Mouse (Mus musculus): Measurements from ENCODE around the gene Calcr.
"Not testable (repeated sequence)": the region's sequence is repeated elsewhere in the genome, so short reads cannot be mapped to it uniquely, and the experiment has no call there.

Calcr gene

DNA sequence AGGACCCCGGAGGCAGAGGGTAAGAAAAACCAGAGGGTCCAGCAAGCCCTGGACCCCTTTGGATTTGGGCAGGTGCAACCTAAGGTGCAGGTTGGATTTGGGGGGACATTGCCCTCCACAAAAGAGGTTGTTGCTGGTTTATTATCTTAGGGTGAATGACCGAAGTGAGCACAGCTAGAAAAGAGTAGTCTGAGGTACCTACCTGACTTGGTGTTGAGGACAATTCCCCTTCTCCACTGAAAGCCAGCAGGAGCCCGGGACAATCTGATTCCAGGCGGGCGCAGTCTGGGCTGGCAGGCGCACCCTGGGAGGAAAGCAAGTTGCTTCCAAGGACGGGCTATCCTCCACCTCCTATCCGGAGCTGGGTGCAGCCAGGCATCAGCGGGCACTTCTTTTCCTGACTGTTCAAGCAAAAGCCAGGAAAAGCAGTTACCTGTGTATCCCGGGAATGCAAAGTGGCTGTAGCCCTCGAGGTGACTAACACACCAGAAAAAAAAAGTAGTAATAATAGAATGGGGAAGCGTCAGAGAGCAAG lies at the start of gene Calcr:
TSS of gene Calcr (minus strand) at position 485 of the 535 bp plus-strand sequence.
- DNase-seq (ENCODE audit: low read depth): no peak

GRCm38 (mm10) chr6:3767485-3767884 lies 3.0 kb upstream of the Calcr start:
- DNase-seq (ENCODE audit: low read depth): no peak

GRCm38 (mm10) chr6:3763171-3763967 lies 1.1 kb downstream of the Calcr start:
- no peak for DNase-seq (ENCODE audit: low read depth)

DNA sequence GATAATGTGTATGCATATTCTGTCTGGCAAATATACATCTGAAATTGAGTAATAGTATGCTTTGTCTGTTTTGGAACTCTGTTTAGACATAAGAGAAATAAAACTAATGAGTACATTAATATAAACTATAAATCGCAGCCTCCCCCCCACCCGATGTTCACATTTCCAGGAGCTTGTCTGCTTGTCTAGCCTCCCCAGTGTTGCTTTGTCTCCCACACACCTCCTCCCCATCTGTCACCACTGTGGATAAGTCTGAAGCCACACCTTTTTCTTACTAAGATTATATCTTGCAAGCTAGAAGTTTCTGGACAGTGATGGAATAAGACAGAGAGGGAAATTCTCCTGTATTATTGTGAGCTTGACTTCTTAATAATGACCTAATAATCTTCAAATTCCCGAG lies 12.9 kb downstream of the Calcr start:
- no peak for DNase-seq (ENCODE audit: low read depth)

- DNase-seq (ENCODE audit: low read depth): no peak
Observed at GRCm38 (mm10) chr6:3749624-3750023, 14.9 kb downstream of the Calcr start.

- no peak for DNase-seq (ENCODE audit: low read depth)
Observed at GRCm38 (mm10) chr6:3745546-3745945, 19.0 kb downstream of the Calcr start.

GRCm38 (mm10) chr6:3741996-3742713 lies 22.4 kb downstream of the Calcr start:
- DNase-seq (ENCODE audit: low read depth): no peak

DNA sequence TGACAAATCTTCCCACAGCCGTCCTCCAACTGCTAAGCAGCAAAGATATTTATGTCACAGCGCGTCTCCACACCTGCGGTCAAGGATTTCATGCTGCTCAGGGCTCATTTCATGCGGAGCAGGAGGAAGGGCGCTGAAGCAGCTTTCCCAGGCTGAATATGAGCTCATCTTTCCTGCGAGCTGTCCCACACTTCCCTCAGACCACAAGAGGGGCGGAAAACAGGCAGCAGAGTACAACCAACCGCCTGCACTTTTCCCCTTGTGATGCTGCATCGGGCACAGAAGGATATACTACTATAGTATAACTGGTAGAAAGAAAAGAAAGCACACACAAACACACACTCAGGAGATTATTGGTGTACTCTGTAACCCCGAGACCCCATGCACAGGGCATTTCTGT lies 23.2 kb downstream of the Calcr start:
- no peak for DNase-seq (ENCODE audit: low read depth)

GRCm38 (mm10) chr6:3730246-3730867 lies 34.2 kb downstream of the Calcr start:
- DNase-seq (ENCODE audit: low read depth): no peak

DNA sequence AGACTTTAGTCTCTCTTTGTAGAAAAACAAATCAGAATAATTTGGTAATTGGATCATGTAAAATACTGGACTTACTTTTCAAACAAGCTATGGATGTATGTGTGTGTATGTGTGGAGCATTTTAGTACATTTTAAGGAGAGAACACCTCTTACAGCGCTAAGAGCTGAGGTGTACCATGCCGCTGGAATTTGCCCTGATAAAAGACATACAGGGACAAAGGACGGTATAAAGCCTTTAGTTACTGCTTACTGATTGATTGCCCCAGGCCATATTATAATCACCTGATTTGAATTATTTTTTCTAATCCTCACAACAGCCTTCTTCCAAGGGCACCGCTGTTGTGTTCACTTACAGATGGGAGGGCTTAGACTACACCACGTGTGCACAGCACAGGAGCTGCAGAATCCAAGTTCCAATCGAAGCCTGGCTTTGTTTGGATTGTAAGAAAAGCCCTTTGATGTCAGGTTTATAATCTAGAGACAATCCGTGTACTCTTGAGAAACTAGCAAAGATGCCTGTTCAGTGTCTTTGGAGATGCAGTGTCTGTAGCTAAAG lies 76.3 kb downstream of the Calcr start:
- no peak for DNase-seq (ENCODE audit: low read depth)

DNA sequence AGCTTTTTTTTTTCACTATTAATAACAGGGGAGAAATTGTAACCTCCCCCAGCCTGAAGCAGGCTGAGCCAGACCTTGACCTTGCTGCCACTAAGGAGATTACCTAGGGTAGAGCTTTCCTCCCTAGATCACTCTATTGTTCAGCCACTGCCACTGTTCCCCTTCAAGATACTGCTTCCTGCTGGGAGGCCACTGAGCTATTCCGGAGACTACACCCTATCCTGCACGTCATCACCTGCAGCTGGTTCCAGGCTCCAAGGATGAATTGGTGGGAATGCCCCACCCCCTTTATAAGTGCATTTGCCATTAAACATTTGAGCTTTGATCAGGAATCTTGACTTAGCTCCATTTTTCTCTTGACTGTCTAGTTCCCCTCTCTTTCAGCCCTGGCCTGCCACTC lies 86.2 kb downstream of the Calcr start:
- not testable (repeated sequence) for DNase-seq (ENCODE audit: low read depth)

- no peak for DNase-seq (ENCODE audit: low read depth)
Observed at GRCm38 (mm10) chr6:3677806-3678205, 86.7 kb downstream of the Calcr start.

DNA sequence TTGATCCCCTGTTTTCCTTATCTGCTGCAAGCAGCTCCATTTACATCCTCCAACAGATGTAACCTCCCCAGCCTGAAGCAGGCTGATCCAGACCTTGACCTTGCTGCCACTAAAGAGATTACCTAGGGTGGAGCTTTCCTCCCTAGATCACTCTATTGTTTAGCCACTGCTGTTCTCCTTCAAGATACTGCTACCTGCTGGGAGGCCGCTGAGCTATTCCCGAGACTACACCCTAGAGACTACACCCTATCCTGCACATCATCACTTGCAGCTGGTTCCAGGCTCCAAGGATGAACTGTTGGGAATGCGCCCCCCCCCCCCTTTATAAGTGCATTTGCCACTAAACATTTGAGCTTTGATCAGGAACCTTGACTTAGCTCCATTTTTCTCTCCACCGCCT lies 92.6 kb downstream of the Calcr start:
- DNase-seq (ENCODE audit: low read depth): not testable (repeated sequence)

DNA sequence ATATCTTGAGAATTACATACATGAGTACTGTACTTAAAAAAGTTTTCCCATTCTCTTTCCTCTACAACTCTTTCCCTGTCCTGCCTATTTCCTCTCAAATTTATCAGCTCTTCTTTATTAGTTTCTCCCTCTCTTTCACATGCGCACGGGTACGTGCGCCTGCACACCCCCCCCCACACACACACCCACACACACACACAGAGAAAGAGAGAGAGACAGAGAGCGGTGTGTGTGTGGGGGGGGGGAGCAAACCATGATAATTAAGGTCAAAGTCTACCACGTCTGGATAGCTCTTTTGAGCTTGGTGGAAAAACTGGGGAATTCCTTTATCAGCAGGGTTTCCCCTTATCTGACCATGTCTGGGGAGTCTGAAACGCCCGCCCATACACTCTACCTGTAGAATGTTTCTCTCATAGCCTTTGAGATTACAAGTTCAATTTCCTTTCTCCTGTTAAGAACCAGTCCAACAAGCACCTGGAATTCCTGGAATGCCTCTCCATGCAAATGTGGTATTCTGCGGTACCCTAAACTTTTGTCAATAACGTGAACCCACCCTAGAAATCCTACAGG lies 100.3 kb downstream of the Calcr start:
- DNase-seq (ENCODE audit: low read depth): no peak

- DNase-seq (ENCODE audit: low read depth): no peak
Observed at GRCm38 (mm10) chr6:3658405-3658804, 106.1 kb downstream of the Calcr start.
